Mouse (Mus musculus) hindbrain, embryonic 11.5 days (tissue): ENCODE measurements around the gene Ltbp4. TPM values are rescaled to one million over a fixed set of nuclear protein-coding genes. Genes with fewer than 3 reads are reported as not detected.

ENCODE experiments used
- ATAC-seq: fragments of 200-750 bp; cut with Nextera tagmentation; 2 replicates; pipeline ENCODE4 v1.8.0; 2017; ENCODE audit warnings: mild to moderate bottlenecking, moderate TSS enrichment, moderate library complexity; ENCODE audit not compliant: low FRiP score
- DNase-seq: peaks from one replicate; pipeline ENCODE4 v3.0.0-alpha.2; 2015; ENCODE audit warnings: low spot score
- H3K27ac ChIP-seq: fragments of 300-500 bp; sonication (generic); 2 replicates; pipeline ENCODE4 v1.5.1; 2014; ENCODE audit warnings: mild to moderate bottlenecking, low read depth, low read length
- H3K27me3 ChIP-seq: fragments of 300-500 bp; sonication (generic); 2 replicates; pipeline ENCODE4 v1.6.1; 2014; ENCODE audit warnings: mild to moderate bottlenecking, low read length, moderate library complexity, mixed read lengths; ENCODE audit not compliant: control insufficient read depth, insufficient read depth
- H3K36me3 ChIP-seq: fragments of 300-500 bp; sonication (generic); 2 replicates; pipeline ENCODE4 v1.6.1; 2014; ENCODE audit warnings: mild to moderate bottlenecking, low read length, moderate library complexity, mixed read lengths; ENCODE audit not compliant: control insufficient read depth, insufficient read depth
- H3K4me1 ChIP-seq: fragments of 300-500 bp; sonication (generic); replicated peaks from 2 replicates; pipeline ENCODE4 v1.6.1; 2014; ENCODE audit warnings: low read length, mixed read lengths; ENCODE audit not compliant: control insufficient read depth, insufficient read depth
- H3K4me2 ChIP-seq: fragments of 300-500 bp; sonication (generic); replicated peaks from 2 replicates; pipeline ENCODE4 v1.6.1; 2014; ENCODE audit warnings: mild to moderate bottlenecking, low read depth, low read length
- H3K4me3 ChIP-seq: fragments of 300-500 bp; sonication (generic); 2 replicates; pipeline ENCODE4 v1.5.1; 2014; ENCODE audit warnings: low read depth, low read length
- H3K9ac ChIP-seq: fragments of 300-500 bp; sonication (generic); 2 replicates; pipeline ENCODE4 v1.6.1; 2014; ENCODE audit warnings: low read depth, low read length
- H3K9me3 ChIP-seq: fragments of 300-500 bp; sonication (generic); 2 replicates; pipeline ENCODE4 v1.6.1; 2016; ENCODE audit warnings: low read length; ENCODE audit not compliant: control insufficient read depth
- WGBS: fragments of 180-500 bp; shearing (Covaris S2); extraction: QIAGEN DNeasy Blood & Tissue Kit; methylation state at CpG from one replicate; pipeline ENCODE4 v1.1.7; 2014; 5-methylcytosine and 5-hydroxymethylcytosine counted together
- polyA plus RNA-seq: library from polyadenylated mRNA; unstranded; fragments of >200 nt; fragmentation: Nextera tagmentation; extraction: Ambion mirVana; gene quantifications from 2 replicates; pipeline ENCODE4 v1.2.1, GENCODE M21; 2014

The Ltbp4 gene
- 2.4 and 3.9 TPM in 2 replicates for polyA plus RNA-seq

DNA sequence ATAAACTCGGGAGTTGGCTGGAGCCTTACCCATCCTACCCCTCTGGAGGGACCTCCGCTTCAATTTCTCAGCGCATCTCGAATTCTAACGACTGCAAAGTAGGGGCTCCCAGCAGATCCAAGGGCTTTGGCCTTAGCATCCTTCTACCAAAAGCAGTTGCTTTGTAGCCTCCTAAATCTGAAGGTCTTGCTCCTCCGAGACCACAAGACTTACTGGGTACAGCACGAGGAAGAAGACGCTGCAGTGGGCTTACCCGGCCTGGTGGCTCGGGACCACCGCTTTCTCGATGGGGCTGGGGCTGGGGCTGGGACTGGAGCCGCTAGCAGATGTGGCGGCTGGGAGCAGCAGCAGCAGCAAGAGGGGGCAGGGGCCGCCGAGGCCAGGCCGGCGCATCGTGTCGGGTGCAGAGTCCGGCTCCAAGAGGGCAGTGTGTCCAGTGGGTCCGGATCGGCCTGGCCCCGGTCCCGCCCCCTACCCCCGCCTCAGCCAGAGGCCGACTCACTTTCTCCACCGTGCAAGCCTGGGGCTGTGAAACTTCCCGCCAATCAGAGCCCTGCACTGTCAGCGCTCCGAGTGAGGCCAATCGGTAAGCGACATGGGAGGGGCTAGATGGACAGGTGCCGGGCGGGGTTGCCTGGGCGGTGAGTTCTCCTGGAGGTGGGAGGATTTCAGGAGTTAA is at the start of gene Ltbp4:
TSS of gene Ltbp4 (minus strand) at position 518 of the 679 bp plus-strand sequence.
- Histone ChIP-seq H3K27me3 (peaks cover 54% of the 10 kb centered on the region), H3K4me3 (peak within 1 kb of the TSS; percentile 39), H3K27ac (no peak within 1 kb of the TSS), H3K9me3 (no peaks in the 10 kb centered on the region), H3K9ac (peak within 1 kb of the TSS; percentile 52), H3K36me3 (0 out of 2 replicates have a peak, but pooled peaks cover 3% of the 10 kb centered on the region), H3K4me2 (peak within 1 kb of the TSS; percentile 80), H3K4me1 (peaks cover 12% of the 10 kb centered on the region)
- ATAC-seq = peak; percentile 51
- WGBS = under 1% methylated on average over 36 of the region's 36 CpGs
- peak; percentile 64 for DNase-seq

DNA sequence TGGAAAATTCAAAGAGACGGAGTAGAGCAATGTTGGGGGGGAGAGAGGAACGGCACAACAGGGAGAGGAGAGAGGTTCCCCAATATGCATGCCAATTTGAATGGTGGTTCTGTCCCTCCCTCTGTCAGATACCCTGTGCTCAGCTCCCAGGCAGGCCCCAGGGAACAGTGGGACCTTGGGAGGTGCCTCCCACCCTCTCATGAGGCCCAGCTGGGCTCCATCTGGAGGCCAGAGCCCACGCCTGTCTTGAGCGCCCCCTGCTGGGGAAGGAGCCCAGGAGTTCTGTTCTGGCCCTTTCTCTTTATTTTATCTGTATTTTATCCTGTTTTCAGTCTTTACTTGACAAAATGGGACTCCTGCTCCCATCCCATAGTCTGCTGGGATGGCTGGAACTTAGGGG is 47.2 kb upstream of the Ltbp4 start:
- Histone ChIP-seq H3K9me3 (no peaks in the 10 kb centered on the region), H3K4me1 (no peaks in the 10 kb centered on the region), H3K27ac (no peak overlapping the region), H3K4me3 (no peak overlapping the region), H3K9ac (no peak overlapping the region), H3K27me3 (no peaks in the 10 kb centered on the region), H3K4me2 (no peak overlapping the region), H3K36me3 (no peaks in the 10 kb centered on the region)
- DNase-seq (peak; percentile 81), ATAC-seq (no peak)
- WGBS = 33% methylated on average over 4 of the region's 4 CpGs

DNA sequence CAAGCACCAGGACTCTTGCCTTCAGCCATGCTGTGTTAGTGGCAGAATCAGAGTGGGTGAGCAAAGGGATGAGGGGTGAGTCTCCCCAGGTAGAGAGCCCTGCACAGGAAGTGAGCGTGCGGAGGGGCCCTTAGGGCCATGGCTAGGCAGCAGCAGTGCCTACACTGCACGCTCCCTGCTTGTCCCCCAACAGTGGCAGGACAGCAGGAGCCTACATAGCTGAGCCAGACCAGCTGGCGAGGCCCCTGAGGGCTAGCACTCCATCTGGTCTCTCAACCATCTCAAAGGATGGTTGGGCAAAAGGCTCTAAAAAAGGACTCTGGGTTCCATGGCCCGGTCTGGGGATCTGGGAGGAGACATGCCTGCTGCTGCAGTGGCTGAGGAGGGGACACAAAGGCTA is 46.6 kb upstream of the Ltbp4 start:
- Histone ChIP-seq H3K9ac (no peak overlapping the region), H3K27me3 (no peaks in the 10 kb centered on the region), H3K27ac (no peak overlapping the region), H3K36me3 (no peaks in the 10 kb centered on the region), H3K9me3 (no peaks in the 10 kb centered on the region), H3K4me2 (no peak overlapping the region), H3K4me1 (no peaks in the 10 kb centered on the region), H3K4me3 (no peak overlapping the region)
- ATAC-seq (no peak), DNase-seq (no peak)
- 64% methylated on average over 5 of the region's 5 CpGs for whole genome bisulfite sequencing

DNA sequence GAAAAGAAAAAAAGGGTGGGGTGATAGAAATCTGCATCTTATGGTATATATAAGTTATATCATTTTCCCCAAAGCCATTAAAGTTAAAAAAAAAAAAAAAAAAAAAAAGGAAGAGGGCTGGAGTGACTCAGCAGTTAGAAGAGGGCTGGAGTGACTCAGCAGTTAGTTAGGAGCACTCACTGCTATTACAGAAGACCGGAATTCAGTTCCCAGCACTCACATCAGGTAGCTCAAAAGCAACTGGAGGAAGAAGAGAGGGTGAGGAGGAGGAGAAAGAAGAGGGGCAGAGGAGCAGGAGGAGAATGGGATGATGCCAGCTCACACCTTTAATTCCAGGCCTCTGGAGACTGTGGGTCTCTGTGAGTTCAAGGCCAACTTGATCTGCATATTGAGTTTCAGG is 45.7 kb upstream of the Ltbp4 start:
- H3K36me3 ChIP-seq = no peaks in the 10 kb centered on the region

DNA sequence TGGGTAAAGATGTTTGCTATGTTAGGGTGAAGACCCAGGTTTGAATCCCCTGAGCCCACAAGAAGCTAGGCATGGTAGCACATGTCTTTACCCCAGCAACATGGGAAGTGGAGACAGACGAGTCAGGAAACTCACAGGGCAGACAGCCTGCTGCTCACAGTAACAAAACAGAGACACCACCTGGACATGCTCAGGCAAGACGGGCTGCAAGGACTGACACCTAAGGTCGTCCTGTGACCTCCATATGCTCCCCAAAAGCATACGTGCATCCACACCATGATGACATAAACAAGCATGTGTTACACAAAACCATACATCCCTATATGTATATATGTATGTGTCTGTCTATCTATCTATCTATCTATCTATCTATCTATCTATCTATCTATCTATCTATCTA is 44.1 kb upstream of the Ltbp4 start:
- Histone ChIP-seq H3K4me2 (no peak overlapping the region), H3K4me3 (no peak overlapping the region), H3K9me3 (no peaks in the 10 kb centered on the region), H3K4me1 (no peaks in the 10 kb centered on the region), H3K27ac (no peak overlapping the region), H3K9ac (no peak overlapping the region), H3K36me3 (no peaks in the 10 kb centered on the region), H3K27me3 (0 out of 2 replicates have a peak, but pooled peaks cover 2% of the 10 kb centered on the region)
- ATAC-seq (no peak), DNase-seq (no peak)
- WGBS = 67% methylated on average over 4 of the region's 4 CpGs

More for the DNA sequence above, 45.7 kb upstream of the Ltbp4 start:
- no peak overlapping the region for H3K9ac ChIP-seq
- ATAC-seq = no peak
- no peak overlapping the region for H3K4me3 ChIP-seq
- H3K27ac ChIP-seq = no peak overlapping the region
- no peaks in the 10 kb centered on the region for H3K4me1 ChIP-seq
- no peak overlapping the region for H3K4me2 ChIP-seq
- H3K27me3 ChIP-seq = no peaks in the 10 kb centered on the region
- no peaks in the 10 kb centered on the region for H3K9me3 ChIP-seq
- WGBS = 71% methylated on average over 1 of the region's 1 CpGs
- DNase-seq = no peak

DNA sequence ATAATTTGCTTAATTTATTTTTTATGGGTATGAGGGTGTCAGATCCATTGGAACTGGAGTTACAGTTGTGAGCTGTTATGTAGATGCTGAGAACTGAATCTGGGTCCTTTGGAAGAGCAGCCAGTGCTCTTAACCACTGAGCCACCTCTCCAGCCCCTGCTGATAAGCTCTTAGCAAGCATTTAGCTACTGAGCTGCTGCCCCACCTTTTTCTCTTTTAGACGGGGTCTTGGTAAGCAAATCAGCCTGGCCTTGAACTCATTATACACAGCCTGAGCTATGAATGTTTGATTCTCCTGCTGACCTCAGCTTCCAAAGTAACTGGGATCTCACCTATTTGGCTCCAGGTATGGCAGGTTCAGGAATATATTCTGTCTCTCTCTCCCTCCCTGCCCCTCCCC is 43.5 kb upstream of the Ltbp4 start:
- no peak overlapping the region for H3K27ac ChIP-seq
- no peaks in the 10 kb centered on the region for H3K4me1 ChIP-seq
- H3K27me3 ChIP-seq = peaks cover 5% of the 10 kb centered on the region; the same call in 1 of the 2 replicates
- no peak for DNase-seq
- no peak overlapping the region for H3K4me3 ChIP-seq
- H3K9me3 ChIP-seq = no peaks in the 10 kb centered on the region
- WGBS = 48% methylated on average over 1 of the region's 1 CpGs
- H3K4me2 ChIP-seq = no peak overlapping the region
- H3K9ac ChIP-seq = no peak overlapping the region
- H3K36me3 ChIP-seq = no peaks in the 10 kb centered on the region
- no peak for ATAC-seq

DNA sequence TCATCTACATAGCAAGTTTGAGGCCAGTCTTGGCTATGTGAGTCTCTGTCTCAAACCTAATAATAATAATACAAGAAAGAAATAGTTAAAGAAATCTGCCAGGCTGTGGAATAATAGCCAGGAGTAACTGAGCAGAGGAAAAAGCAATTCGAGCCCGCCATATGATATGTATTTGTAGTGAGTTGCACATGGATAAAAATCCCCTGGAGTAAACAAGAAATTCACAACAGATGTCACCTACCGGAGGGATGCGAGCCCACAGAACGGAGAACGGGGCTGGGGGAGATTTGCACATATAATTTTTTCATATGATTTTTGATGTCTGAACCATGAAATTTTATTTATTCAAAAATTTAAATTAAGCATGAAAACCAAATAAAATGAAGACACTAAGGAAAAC is 42.3 kb upstream of the Ltbp4 start:
- no peak overlapping the region for H3K27ac ChIP-seq
- no peak for DNase-seq
- no peak overlapping the region for H3K4me3 ChIP-seq
- H3K4me2 ChIP-seq = no peak overlapping the region
- no peak overlapping the region for H3K9ac ChIP-seq
- no peaks in the 10 kb centered on the region for H3K4me1 ChIP-seq
- no peaks in the 10 kb centered on the region for H3K9me3 ChIP-seq
- H3K36me3 ChIP-seq = no peaks in the 10 kb centered on the region
- WGBS = 73% methylated on average over 6 of the region's 6 CpGs
- peaks cover 13% of the 10 kb centered on the region for H3K27me3 ChIP-seq
- no peak for ATAC-seq

DNA sequence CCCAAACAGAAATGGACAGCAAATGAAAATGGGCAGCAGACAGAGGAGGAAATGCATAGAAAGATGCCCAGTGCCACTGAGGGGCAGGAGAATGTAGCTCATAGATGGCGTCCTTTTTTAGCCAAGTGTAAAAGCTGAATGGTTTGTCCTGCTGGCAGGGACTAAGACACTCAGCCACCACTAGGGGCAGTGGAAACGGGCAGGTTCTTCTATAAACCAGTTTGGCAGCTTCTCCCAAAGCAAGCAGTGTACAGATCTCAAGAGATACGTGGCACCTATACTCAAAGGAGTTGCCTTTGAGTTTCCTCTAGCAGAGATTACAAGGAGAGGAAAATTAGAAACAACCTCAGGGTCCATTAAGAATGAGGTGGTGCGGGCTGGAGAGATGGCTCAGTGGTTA is 40.9 kb upstream of the Ltbp4 start:
- Histone ChIP-seq H3K4me1 (no peaks in the 10 kb centered on the region), H3K4me3 (no peak overlapping the region), H3K9me3 (no peaks in the 10 kb centered on the region), H3K27ac (no peak overlapping the region), H3K4me2 (no peak overlapping the region), H3K36me3 (no peaks in the 10 kb centered on the region), H3K9ac (no peak overlapping the region), H3K27me3 (peaks cover 25% of the 10 kb centered on the region)
- ATAC-seq (no peak), DNase-seq (peak; percentile 49)
- 21% methylated on average over 4 of the region's 4 CpGs for WGBS

DNA sequence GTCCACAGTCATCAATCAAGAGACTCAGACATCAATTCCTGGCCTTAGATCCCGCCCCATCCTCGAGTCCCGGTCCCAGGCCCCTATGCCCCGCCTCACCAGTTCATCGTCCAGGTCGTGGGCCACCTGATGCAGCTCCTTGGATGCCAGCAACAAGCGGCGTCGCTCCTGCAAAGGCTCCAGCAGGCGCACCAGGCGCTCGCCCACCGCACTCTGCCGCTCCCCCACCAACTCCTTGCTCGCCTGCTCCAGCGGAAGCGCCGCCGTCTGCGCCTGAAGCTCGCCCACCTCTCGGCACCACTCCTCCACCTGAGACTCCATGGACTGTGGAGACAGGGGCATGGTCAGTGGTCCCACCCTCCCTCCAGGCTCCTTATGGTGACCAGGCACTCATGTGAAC is 37.8 kb upstream of the Ltbp4 start:
- ATAC-seq = no peak
- 0 out of 2 replicates have a peak overlapping the region, but pooled peaks have one; percentile 17 for H3K4me2 ChIP-seq

More for the DNA sequence above, 37.8 kb upstream of the Ltbp4 start:
- H3K4me1 ChIP-seq = no peaks in the 10 kb centered on the region
- 0 out of 2 replicates have a peak overlapping the region, but pooled peaks have one; percentile 4 for H3K4me3 ChIP-seq
- no peak overlapping the region for H3K9ac ChIP-seq
- peaks cover 2% of the 10 kb centered on the region; the same call in 1 of the 2 replicates for H3K9me3 ChIP-seq
- no peak for DNase-seq
- 2% methylated on average over 22 of the region's 22 CpGs for WGBS
- H3K27ac ChIP-seq = no peak overlapping the region
- peaks cover 57% of the 10 kb centered on the region for H3K27me3 ChIP-seq
- H3K36me3 ChIP-seq = no peaks in the 10 kb centered on the region
